Mouse (Mus musculus) adrenal gland, adult 8-10 months (tissue): ENCODE results near the gene Gla. TPM values are rescaled to one million over a fixed set of nuclear protein-coding genes. Genes with fewer than 3 reads are reported as not detected.
"Not testable (repeated sequence)": the region's sequence is repeated elsewhere in the genome, so short reads cannot be mapped to it uniquely, and the experiment has no call there.

ENCODE experiments used
- DNase-seq: peaks from one replicate; pipeline ENCODE4 v3.0.0; 2022
- total RNA-seq, 4 experiments: library from RNA; stranded (reverse); gene quantifications; 2 replicates each; pipeline ENCODE4 v1.2.4; 2022

The Gla gene
- total RNA-seq, 4 experiments from 2014 or later: 13.5 to 20.7 (median 14.0) TPM

DNA sequence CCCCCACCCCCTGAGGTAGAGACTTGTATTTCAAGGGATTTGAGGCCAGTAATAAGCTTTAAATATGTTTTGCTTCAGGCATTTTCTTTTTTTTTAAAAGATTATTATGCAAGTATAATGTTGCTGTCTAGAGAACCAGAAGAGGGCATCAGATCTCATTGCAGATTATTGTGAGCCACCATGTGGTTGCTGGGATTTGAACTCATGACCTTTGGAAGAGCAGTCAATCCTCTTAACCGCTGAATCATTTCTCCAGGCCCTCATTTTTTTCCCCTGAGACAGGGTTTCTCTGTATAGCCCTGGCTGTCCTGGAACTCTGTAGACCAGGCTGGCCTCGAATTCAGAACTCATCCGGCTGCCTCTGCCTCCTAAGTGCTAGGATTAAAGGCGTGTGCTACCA is 12.7 kb downstream of the Gla start:
- no peak for DNase-seq

DNA sequence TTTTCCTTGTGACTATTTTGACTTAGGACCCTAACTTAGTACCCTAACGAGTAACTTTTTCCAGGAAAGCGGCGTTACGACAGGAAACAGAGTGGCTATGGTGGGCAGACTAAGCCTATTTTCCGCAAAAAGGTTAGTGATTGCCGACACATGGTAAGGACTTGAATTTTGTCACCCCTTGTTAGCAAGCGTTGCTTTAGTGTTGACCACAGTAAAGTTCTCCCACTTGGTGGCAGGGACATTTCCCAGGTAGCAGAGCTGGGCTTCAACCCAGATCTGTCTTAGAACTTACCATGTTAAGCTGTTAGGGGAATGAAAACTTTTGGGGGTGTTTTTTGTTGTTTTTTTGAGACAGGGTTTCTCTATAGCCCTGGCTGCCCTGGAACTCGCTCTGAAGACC is 14.5 kb downstream of the Gla start:
- DNase-seq: no peak

DNA sequence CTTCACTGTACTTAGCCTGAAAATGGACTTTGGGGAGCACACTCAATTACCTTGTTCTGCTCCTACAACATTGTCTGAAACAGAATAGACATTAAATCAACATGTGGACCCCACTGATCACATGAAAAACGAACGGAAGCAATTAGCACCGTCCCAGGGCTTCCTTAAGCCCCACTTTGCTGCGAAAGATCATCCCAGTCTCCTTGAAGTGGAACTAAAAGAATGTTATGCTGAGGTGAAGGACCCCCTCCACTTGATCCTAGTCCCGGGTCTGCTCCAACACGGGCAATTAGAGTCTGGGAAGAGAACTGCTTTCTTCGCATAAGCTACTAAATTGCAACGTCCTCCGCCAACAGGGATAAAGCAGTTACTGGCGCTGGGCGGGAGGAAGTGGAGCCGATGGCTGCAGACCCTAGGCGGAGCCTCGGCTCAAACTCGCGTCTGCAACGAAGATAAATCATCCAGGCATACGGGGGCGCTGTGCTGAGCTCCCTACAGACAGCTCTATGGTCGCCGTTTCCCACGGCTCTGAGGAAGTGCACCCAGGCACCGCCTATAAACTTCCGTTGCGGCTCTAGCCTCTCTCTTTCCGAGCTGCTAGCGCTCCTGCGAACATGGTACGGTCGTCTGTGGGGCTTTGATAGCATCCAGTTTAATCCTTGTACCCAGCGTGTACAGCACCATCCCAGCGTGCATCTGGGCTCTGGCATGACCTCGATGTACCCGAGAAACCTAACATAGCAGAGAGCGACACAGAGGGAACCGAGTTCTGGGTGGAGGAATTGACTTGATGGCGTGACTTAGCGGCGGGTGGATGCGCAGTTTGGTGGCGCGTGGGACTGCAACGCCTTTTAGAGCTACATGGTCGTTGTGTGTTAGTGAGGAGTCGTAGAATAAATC is 15.6 kb downstream of the Gla start, which contains the start of gene Rpl36a:
Gene Rpl36a (plus strand): TSS at position 552 of the 900 bp plus-strand sequence.
- peak; percentile 84 for DNase-seq

DNA sequence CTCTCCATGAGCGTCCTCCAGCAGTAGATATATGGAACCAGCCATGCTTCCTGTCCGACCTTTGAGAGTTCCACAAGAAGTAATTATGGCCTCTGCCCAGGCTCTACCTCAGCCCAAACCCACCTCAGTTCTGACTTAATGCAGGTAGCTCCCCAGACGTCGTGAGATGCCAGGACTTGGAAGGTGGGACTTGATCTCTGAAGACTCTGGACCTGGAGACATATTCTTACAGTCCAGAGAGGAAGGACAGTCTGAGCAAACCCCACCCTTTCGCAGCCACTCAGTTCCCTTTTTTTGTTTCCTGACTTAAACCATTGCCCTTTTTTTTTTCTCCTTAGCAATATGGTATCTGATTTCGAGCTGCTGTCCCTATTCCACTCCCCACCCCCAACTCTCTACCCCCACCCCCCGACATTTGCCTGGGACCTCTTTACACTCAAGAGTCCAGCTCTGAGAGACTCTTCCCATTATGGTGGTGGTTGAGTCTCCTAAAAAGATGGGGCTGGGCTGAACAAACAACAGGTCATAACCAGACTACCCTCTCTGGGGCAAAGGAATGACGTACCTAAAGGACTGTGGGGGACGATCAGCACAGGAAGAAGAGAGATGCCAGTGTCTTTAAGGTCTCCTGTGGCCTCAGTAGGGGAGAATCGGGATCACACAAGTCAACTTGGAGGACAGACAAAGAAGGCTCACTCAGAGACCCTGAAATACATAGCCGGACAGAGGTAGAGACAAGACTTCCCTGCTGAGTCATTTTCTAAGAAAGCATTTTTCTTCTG is 17.8 kb downstream of the Gla start, which contains the start of gene Btk:
Gene Btk (minus strand): TSS at position 683 of the 782 bp plus-strand sequence.
- no peak for DNase-seq

DNA sequence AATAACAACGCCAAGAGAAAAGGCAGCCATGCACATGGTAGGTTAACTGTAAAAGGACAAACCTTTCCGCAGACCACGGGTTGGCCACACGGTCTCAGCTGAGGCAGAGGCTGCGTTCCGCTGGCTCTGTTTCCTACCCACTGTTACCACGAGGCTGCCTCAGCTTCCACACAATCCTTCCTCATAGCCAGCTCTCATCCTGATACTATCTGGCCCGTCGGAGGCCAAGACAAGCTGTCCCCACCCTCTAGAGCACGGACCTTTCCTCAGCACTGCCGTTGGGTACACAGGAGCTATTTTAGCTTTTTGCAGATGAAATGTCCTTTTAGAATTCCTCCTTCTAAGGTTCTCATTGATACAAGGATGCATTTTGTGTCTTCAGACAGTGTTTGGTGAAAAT is 18.7 kb downstream of the Gla start:
- no peak for DNase-seq

DNA sequence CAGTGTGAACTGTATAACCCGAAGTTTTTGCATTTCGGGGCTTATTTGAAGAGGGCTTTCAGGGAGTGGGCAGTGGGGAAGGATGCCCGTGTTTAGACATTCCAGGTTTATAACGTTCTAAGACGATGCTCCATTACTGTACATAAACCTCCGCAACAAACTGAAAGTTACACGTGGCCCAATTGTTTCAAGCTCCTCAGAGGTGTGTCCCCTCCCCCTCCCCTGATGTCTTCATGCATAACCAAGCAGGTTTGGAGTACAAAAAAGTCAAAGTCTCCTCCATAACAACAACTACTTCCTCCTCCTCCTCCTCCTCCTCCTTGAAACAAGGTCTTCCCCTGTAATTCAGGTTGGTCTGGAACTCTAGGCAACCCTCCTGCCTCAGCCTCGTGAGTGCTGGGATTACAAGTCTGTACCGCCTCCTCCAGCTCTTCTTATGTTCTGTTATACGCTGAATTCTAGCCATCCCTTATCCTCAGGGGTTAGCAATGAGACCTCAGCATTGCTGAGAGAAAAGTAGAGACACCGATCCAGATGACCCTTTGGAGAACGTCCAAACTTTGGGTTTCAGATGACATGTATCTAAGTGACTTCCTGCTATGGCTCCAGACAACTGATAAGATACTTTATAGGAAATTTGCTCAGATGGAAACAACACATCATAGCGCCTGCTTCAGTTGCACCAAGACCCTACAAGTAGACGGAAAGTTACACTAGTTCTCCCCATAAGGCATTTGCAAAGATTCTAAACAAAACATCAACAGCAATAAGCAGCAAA is 20.2 kb downstream of the Gla start:
- DNase-seq: no peak

DNA sequence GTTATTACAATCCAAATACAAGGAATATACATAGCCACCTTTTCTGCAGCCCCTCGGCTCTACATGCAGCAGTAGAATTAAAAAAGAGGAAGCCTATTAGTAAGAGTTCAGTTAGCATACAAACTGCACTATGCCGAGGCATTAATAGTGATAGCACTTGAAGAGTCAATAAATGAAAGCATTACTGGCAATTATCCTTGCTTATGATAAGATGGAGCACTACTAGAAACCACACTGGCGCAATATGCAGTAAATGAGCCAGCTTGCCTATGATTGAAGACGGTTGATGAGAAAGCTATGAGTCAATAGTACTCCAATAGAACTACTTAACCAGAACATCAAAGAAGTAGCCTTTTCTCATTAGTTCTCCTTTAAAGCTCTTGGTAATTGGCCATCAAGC is 23.0 kb downstream of the Gla start:
- DNase-seq: no peak

DNA sequence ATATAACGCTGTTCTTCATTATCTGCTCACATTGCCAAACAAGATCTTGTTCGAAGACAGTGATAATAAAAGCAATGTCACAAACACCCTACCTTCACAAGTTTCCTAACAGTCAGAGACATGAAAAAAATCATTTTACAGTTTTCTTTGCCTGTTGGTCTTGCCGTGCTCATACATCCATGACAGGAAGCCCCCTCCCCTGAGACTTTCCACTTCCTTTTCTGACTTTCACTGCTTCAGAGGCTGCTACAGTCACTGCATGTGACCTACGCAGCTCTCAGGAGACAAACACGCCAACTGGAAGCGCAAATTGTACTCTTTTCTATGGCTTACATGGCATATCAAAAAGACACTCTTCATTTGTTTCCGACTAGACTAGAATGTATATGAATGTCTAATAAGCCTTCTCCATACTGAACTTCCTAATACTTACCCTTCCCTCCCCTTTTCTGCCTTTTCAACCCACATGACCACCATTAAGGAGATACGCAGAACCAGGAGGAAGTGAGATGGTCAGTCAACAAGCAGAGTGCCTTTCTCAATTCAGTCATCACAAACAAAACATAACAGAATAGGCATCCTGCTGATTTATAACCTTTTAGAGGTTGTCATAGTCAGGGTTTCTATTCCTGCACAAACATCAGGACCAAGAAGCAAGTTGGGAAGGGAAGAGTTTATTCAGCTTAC is 34.2 kb downstream of the Gla start:
- DNase-seq: no peak

DNA sequence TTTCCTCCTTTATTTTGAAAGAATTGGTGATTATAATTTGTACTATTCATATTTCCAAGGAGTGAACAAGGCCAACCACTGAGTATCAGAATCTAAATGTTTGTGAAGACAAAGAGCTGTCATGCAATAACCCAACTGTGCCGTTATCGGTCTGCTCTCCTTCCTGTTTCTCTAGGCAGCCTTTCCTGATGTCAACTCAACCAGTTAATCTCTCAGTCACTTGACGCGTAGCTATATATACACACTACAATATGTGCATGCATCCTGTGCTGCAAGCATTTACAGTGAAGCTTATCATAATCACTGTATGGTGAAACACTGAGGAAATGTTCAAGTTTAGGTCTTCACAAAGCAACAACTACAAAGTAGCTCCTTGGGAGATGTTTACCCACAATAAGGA is 36.6 kb downstream of the Gla start:
- DNase-seq: no peak

DNA sequence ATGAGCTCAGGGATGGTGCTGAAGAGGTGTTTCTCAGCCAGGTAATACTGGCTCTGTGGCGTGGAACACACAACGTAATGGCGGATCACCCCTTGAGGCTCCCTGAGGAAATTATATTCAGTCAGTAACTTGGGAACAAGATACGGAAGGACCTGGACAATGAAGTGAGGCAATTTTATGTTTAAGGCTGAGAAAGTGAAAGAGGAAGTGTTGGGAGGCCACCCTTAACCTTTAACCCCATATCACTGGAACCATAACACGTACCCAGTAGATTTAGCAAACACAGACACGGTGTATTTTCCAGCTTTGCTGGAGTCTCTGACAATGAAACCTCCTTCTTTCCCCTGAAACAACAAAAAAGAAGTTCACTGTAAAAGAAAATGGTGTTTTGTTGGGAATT is 46.5 kb downstream of the Gla start:
- DNase-seq: no peak

DNA sequence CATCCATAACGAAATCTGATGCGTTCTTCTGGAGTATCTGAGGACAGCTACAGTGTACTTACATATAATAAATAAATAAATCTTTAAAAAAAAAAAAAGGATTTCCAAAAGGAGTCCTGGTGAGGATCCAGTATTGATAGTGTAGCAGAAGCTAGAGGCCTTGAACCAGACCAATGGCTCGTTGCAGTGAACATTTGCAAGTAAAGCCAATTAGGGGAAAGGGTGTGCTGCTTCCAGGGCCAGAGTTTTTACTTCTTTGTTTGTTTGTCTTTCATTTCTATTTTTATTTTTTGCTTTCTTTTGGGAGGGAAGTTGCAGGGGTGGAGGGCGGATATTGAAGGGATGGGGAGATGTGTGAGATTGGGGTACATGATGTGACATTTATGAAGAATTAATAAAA is 47.6 kb downstream of the Gla start:
- no peak for DNase-seq

DNA sequence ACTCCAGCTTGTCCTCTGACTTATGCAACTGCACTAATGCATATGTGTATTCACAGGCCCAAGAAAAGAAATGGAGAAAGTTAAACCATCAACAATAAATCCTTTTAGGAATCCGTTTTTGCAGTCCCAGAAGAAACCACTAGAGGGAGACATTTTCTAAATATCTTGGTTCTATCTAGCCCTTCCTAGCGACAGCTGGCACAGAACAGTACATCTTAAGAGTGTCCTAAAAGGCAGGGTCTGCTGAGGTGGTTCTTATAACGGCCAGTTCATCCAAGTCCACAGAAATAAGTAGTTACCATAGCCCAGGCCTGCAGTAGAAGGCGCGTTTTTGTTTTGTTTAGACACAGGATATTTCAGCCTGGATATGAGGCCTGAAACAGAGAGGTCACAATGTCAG is 50.0 kb downstream of the Gla start:
- no peak for DNase-seq

DNA sequence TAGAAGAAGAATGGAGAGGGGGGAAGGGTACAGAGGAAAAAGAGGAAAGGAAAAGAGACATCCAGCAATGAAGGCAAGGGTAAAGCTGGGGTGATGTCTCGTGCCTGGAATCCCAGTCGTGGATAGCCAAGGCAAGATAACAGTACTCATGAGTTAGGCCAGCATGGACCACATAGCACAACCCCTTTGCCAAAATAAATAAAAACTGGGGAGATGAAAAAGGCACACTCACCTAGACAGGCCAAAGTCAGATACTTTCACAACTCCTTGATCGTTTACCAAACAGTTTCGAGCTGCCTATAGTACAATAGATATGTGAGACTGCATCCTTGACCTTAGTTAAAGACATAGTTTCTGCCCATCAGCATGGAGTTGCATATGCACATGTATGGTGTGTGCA is 53.6 kb downstream of the Gla start:
- DNase-seq: no peak

DNA sequence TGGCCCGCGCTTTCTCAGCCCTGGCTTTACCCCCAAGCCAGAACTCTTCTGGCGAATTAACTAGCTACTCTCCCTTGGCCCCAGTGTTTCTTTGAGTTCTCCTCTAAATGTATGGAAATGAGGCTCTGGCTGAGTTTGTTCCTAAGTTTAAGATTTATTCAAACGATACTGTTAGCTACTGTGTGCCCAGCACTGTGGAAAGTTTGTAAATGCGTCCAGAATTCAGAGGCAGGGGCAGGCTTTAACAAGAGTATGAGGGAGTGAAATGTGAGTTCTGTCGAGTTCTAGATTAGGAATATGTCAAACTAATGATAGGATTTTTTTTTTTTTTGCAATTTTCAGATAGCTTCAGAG is 59.0 kb downstream of the Gla start:
- DNase-seq: no peak

DNA sequence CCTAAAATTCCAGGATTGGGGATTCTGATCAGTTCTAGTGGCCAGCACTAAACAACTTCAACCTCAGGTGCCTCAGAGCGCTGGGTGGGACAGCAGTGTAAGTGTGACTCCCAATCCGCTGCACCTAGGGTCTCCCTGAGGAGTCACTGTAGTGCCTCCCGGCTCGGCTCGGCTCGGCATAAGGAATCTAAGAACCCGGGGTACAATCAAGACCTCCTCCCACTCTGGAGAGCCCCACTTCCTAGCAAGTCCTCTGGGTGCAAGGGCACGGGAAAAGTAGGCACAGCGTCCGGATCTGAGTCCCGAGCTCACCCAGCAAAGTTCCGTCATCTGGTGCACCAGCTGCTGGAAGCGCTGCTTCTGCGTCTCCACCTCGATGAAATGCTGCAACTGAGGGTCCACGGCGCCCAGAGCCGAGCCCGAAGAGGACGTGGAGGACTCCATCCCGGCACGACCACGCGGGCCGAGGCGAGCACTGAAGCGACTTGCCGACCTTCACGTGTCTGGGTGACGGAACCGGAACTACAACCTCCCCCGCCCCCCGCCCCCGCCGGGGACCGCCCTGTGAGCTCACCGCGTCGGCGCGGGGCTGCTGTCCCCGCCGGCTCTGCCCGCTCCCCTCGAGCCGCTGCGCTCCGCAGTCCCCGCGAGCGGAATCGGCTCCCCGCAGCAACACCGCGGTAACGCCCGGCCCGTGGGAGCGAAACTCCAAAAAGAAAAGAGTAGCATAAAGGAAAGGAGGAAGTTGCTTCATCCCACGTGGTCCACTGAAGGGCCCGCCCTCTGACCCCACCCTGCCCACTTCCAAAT is 59.6 kb downstream of the Gla start, which contains the start of gene Timm8a1:
Gene Timm8a1 (minus strand): TSS at position 721 of the 810 bp plus-strand sequence.
- peak; percentile 26 for DNase-seq

DNA sequence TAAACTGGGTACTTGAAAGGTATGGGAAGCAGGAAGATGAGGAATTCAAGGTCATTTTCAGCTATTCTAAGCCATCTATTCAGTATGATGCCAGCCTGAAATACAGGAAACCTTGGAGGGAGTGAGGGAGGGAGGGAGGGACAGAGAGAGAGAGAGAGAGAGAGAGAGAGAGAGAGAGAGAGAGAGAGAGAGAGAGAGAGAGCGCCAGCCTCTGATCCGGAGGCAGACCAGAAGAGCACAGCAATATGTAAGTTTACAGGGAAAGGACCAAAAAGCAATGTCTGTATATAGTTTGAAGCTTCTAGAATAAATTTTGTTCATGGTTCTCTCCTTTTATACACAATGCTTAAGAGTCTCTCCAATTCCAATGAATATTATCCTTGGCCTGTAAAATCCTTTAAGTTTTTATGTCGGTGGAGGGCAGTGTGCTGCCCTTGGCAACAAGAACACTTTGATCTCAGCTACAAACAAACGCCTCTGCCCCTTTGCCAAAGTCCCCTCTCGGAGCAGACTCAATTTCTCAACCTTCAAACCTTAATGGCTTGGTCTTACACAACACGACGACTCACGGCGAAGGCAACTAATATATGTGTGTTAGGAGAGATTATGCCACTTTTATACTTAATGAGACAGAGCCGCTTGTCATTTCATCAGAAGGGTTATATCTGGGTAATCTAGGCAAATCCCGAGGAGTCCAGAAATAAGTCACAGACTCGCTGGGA is 60.4 kb downstream of the Gla start:
- peak; percentile 7 for DNase-seq

DNA sequence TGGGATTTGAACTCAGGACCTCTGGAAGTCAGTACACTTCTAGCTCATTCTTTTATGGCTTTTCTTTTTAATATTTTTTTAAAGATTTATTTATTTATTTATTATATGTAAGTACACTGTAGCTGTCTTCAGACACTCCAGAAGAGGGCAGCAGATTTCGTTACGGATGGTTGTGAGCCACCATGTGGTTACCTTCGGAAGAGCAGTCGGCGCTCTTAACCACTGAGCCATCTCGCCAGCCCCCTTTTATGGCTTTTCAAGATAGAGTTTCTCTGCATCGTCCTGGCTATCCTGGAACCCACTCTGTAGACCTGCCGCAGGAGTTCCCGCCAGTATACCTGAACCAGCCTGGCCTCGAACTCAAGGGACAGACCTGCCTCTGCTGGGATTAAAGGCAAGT is 61.1 kb downstream of the Gla start:
- not testable (repeated sequence) for DNase-seq
